Mouse (Mus musculus) kidney, postnatal 4 days (tissue): Measurements from ENCODE around the gene Ercc2.

ENCODE experiments used
- DNase-seq, 2 experiments: peaks; one replicate each; pipeline ENCODE4 v3.0.0; 2021; ENCODE audit warnings: mixed read lengths in 2 of 2

Ercc2 gene

GRCm38 (mm10) chr7:19409753-19410152 lies 27.9 kb downstream of the Ercc2 start:
- no peak for DNase-seq

GRCm38 (mm10) chr7:19410766-19411344 lies 29.0 kb downstream of the Ercc2 start:
- DNase-seq, result no peak

- DNase-seq, result no peak
Observed at GRCm38 (mm10) chr7:19411783-19412182, 30.0 kb downstream of the Ercc2 start.

GRCm38 (mm10) chr7:19413525-19413924 lies 31.7 kb downstream of the Ercc2 start:
- DNase-seq, result no peak

GRCm38 (mm10) chr7:19416590-19416989 lies 34.8 kb downstream of the Ercc2 start:
- DNase-seq, result no peak

GRCm38 (mm10) chr7:19420121-19420520 lies 38.3 kb downstream of the Ercc2 start:
- no peak for DNase-seq

GRCm38 (mm10) chr7:19420821-19421636 lies 39.2 kb downstream of the Ercc2 start:
- peak; percentile 92 to 95 for DNase-seq

GRCm38 (mm10) chr7:19423083-19423482 lies 41.3 kb downstream of the Ercc2 start:
- DNase-seq, result no peak

- no peak for DNase-seq
Observed at GRCm38 (mm10) chr7:19424051-19424450, 42.2 kb downstream of the Ercc2 start.

GRCm38 (mm10) chr7:19426349-19426748 lies 44.5 kb downstream of the Ercc2 start:
- no peak for DNase-seq

GRCm38 (mm10) chr7:19426888-19427287 lies 45.1 kb downstream of the Ercc2 start:
- DNase-seq, result no peak

GRCm38 (mm10) chr7:19427999-19428650 lies 46.3 kb downstream of the Ercc2 start:
- no peak for DNase-seq

- DNase-seq, result no peak
Observed at GRCm38 (mm10) chr7:19429726-19430125, 47.9 kb downstream of the Ercc2 start.

GRCm38 (mm10) chr7:19430402-19430801 lies 48.6 kb downstream of the Ercc2 start:
- no peak for DNase-seq

GRCm38 (mm10) chr7:19432475-19432874 lies 50.7 kb downstream of the Ercc2 start:
- no peak for DNase-seq

- DNase-seq, result no peak
Observed at GRCm38 (mm10) chr7:19436276-19436675, 54.5 kb downstream of the Ercc2 start.

- no peak for DNase-seq
Observed at GRCm38 (mm10) chr7:19437048-19437447, 55.2 kb downstream of the Ercc2 start.

GRCm38 (mm10) chr7:19441448-19442091 lies 59.8 kb downstream of the Ercc2 start:
- DNase-seq, result no peak

- DNase-seq, result peak; percentile 92 to 94
Observed at GRCm38 (mm10) chr7:19443344-19443743, 61.5 kb downstream of the Ercc2 start.

- no peak for DNase-seq
Observed at GRCm38 (mm10) chr7:19444801-19445200, 63.0 kb downstream of the Ercc2 start.
